Mouse (Mus musculus) hindbrain, embryonic 11.5 days (tissue): ENCODE measurements at regions not wholly inside any gene's neighbourhood (a gene's known extent, or its start where the extent isn't known, plus 50 kb on each side); places are given as distances from the start of the nearest gene placed in this dataset.

ENCODE experiments used
- ATAC-seq: fragments of 200-750 bp; cut with Nextera tagmentation; 2 replicates; pipeline ENCODE4 v1.8.0; 2017; ENCODE audit warnings: mild to moderate bottlenecking, moderate TSS enrichment, moderate library complexity; ENCODE audit not compliant: low FRiP score
- DNase-seq: peaks from one replicate; pipeline ENCODE4 v3.0.0-alpha.2; 2015; ENCODE audit warnings: low spot score
- H3K27ac ChIP-seq: fragments of 300-500 bp; sonication (generic); 2 replicates; pipeline ENCODE4 v1.5.1; 2014; ENCODE audit warnings: mild to moderate bottlenecking, low read depth, low read length
- H3K27me3 ChIP-seq: fragments of 300-500 bp; sonication (generic); 2 replicates; pipeline ENCODE4 v1.6.1; 2014; ENCODE audit warnings: mild to moderate bottlenecking, low read length, moderate library complexity, mixed read lengths; ENCODE audit not compliant: control insufficient read depth, insufficient read depth
- H3K36me3 ChIP-seq: fragments of 300-500 bp; sonication (generic); 2 replicates; pipeline ENCODE4 v1.6.1; 2014; ENCODE audit warnings: mild to moderate bottlenecking, low read length, moderate library complexity, mixed read lengths; ENCODE audit not compliant: control insufficient read depth, insufficient read depth
- H3K4me1 ChIP-seq: fragments of 300-500 bp; sonication (generic); replicated peaks from 2 replicates; pipeline ENCODE4 v1.6.1; 2014; ENCODE audit warnings: low read length, mixed read lengths; ENCODE audit not compliant: control insufficient read depth, insufficient read depth
- H3K4me2 ChIP-seq: fragments of 300-500 bp; sonication (generic); replicated peaks from 2 replicates; pipeline ENCODE4 v1.6.1; 2014; ENCODE audit warnings: mild to moderate bottlenecking, low read depth, low read length
- H3K4me3 ChIP-seq: fragments of 300-500 bp; sonication (generic); 2 replicates; pipeline ENCODE4 v1.5.1; 2014; ENCODE audit warnings: low read depth, low read length
- H3K9ac ChIP-seq: fragments of 300-500 bp; sonication (generic); 2 replicates; pipeline ENCODE4 v1.6.1; 2014; ENCODE audit warnings: low read depth, low read length
- H3K9me3 ChIP-seq: fragments of 300-500 bp; sonication (generic); 2 replicates; pipeline ENCODE4 v1.6.1; 2016; ENCODE audit warnings: low read length; ENCODE audit not compliant: control insufficient read depth
- WGBS: fragments of 180-500 bp; shearing (Covaris S2); extraction: QIAGEN DNeasy Blood & Tissue Kit; methylation state at CpG from one replicate; pipeline ENCODE4 v1.1.7; 2014; 5-methylcytosine and 5-hydroxymethylcytosine counted together

DNA sequence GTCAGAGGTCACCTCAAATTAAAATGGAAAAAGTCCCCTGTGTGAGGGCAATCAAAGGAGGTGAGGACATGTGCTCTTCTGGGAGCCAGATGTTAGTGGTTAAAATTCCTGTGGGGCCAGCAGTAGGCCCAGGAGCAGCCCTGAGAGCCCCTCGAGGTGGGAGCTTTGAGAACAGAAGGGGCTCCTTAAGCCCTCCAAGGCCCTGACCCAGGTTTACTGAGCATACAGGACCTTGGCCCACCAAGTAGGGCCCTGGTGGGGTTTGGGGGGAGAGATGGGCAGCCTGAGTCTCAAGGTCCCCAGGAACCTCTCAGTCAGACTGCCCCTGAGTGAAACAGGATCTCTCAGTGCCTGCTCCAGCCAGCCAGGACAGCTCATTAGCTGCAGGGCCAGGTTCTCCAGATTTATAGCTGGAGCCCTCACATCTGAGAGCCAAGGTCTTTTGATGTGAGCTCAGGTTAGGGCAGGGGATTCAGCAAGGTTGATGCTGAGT, 65.4 kb upstream of the Laptm4a start:
- Histone ChIP-seq H3K9ac (no peak overlapping the region), H3K27me3 (no peaks in the 10 kb centered on the region), H3K36me3 (no peaks in the 10 kb centered on the region), H3K27ac (no peak overlapping the region), H3K4me2 (no peak overlapping the region), H3K4me3 (no peak overlapping the region), H3K4me1 (peaks cover 2% of the 10 kb centered on the region; the same call in 1 of the 2 replicates), H3K9me3 (no peaks in the 10 kb centered on the region)
- 55% methylated on average over 1 of the region's 1 CpGs for WGBS
- DNase-seq (no peak), ATAC-seq (no peak)

- Histone ChIP-seq H3K4me3 (no peak overlapping the region), H3K36me3 (no peaks in the 10 kb centered on the region), H3K4me1 (peaks cover 2% of the 10 kb centered on the region; the same call in 1 of the 2 replicates), H3K9ac (no peak overlapping the region), H3K27ac (no peak overlapping the region), H3K27me3 (no peaks in the 10 kb centered on the region), H3K9me3 (no peaks in the 10 kb centered on the region), H3K4me2 (no peak overlapping the region)
- no peak for DNase-seq
- no peak for ATAC-seq
- WGBS: 40% methylated on average over 8 of the region's 8 CpGs
These were observed 64.2 kb upstream of the Laptm4a start for GRCm38 (mm10) chr12:8857308-8857707.

GRCm38 (mm10) chr12:8858748-8859147, 62.7 kb upstream of the Laptm4a start:
- Histone ChIP-seq H3K4me3 (no peak overlapping the region), H3K9me3 (no peaks in the 10 kb centered on the region), H3K9ac (no peak overlapping the region), H3K27me3 (no peaks in the 10 kb centered on the region), H3K4me2 (no peak overlapping the region), H3K27ac (no peak overlapping the region), H3K36me3 (no peaks in the 10 kb centered on the region), H3K4me1 (peaks cover 2% of the 10 kb centered on the region; the same call in 1 of the 2 replicates)
- DNase-seq (no peak), ATAC-seq (no peak)
- 89% methylated on average over 7 of the region's 7 CpGs for WGBS

GRCm38 (mm10) chr12:8859588-8859987, 61.9 kb upstream of the Laptm4a start:
- no peak overlapping the region for H3K27ac ChIP-seq
- no peak overlapping the region for H3K4me2 ChIP-seq
- 84% methylated on average over 4 of the region's 4 CpGs for whole genome bisulfite sequencing
- no peaks in the 10 kb centered on the region for H3K36me3 ChIP-seq
- H3K9me3 ChIP-seq: no peaks in the 10 kb centered on the region
- ATAC-seq: no peak
- no peak for DNase-seq
- H3K4me1 ChIP-seq: peaks cover 2% of the 10 kb centered on the region; the same call in 1 of the 2 replicates
- H3K27me3 ChIP-seq: no peaks in the 10 kb centered on the region
- no peak overlapping the region for H3K9ac ChIP-seq
- no peak overlapping the region for H3K4me3 ChIP-seq

DNA sequence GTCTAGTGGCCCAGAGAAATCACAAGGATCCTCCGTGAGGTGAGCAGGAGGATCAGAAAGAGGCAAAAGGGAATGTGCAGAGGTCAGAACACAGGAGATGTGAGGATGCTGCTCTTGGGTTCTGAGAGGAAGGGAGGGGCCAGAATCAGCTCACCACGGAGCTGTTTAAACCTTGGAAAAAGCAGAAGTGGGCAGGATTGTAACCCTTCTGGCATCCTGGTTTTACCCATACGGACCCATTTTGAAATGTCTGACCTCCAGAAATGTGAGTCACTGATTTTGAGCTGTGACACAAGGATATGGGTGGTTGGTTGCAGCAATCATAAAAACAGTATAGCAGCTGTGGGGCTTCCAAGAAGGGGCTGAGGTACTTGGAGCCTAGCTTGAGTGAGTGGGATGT, 56.6 kb upstream of the Laptm4a start:
- H3K27ac ChIP-seq: no peak overlapping the region
- H3K4me1 ChIP-seq: no peaks in the 10 kb centered on the region
- no peak overlapping the region for H3K4me2 ChIP-seq
- H3K9me3 ChIP-seq: no peaks in the 10 kb centered on the region
- no peaks in the 10 kb centered on the region for H3K27me3 ChIP-seq
- H3K36me3 ChIP-seq: no peaks in the 10 kb centered on the region
- H3K9ac ChIP-seq: no peak overlapping the region
- ATAC-seq (no peak), DNase-seq (no peak)
- no peak overlapping the region for H3K4me3 ChIP-seq
- 76% methylated on average over 3 of the region's 3 CpGs for WGBS

GRCm38 (mm10) chr12:8865250-8865649, 56.2 kb upstream of the Laptm4a start:
- no peaks in the 10 kb centered on the region for H3K36me3 ChIP-seq
- H3K9me3 ChIP-seq: no peaks in the 10 kb centered on the region
- no peaks in the 10 kb centered on the region for H3K4me1 ChIP-seq
- DNase-seq (no peak), ATAC-seq (no peak)
- no peak overlapping the region for H3K27ac ChIP-seq
- H3K27me3 ChIP-seq: no peaks in the 10 kb centered on the region
- H3K4me2 ChIP-seq: no peak overlapping the region
- 38% methylated on average over 1 of the region's 1 CpGs for WGBS
- H3K4me3 ChIP-seq: no peak overlapping the region
- H3K9ac ChIP-seq: no peak overlapping the region

DNA sequence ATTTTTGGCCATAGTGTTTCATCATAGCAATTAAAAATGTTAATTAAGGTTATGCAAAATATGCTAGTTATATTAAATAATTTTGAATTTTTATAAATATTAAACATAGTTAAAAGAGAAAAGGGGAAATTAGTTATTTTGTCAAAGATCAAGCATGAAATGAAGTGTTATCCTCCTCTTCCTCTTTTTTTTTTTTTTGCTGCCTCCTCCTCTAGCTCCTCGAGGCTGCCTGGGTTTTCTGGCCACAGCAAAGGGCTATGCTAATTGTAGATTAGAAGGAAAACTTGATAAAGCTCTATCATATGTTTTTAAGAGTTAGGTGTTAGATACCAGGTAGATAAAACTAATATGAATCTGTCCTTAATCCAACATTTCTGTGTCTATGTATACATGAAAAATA, 54.4 kb upstream of the Laptm4a start:
- Histone ChIP-seq H3K4me3 (no peak overlapping the region), H3K4me2 (no peak overlapping the region), H3K36me3 (no peaks in the 10 kb centered on the region), H3K9ac (no peak overlapping the region), H3K4me1 (no peaks in the 10 kb centered on the region), H3K27ac (no peak overlapping the region), H3K9me3 (no peaks in the 10 kb centered on the region), H3K27me3 (no peaks in the 10 kb centered on the region)
- no peak for DNase-seq
- no peak for ATAC-seq
- 59% methylated on average over 1 of the region's 1 CpGs for WGBS

- 67% methylated on average over 6 of the region's 6 CpGs for WGBS
- ATAC-seq: no peak
These were observed 52.8 kb upstream of the Laptm4a start for GRCm38 (mm10) chr12:8868690-8869089.

GRCm38 (mm10) chr12:8869190-8869589, 52.3 kb upstream of the Laptm4a start:
- no peaks in the 10 kb centered on the region for H3K27me3 ChIP-seq

More at GRCm38 (mm10) chr12:8868690-8869089, 52.8 kb upstream of the Laptm4a start:
- no peak for DNase-seq
- Histone ChIP-seq H3K4me2 (no peak overlapping the region), H3K27ac (no peak overlapping the region), H3K27me3 (no peaks in the 10 kb centered on the region), H3K36me3 (no peaks in the 10 kb centered on the region), H3K4me1 (no peaks in the 10 kb centered on the region), H3K9ac (no peak overlapping the region), H3K9me3 (no peaks in the 10 kb centered on the region), H3K4me3 (no peak overlapping the region)

More at GRCm38 (mm10) chr12:8869190-8869589, 52.3 kb upstream of the Laptm4a start:
- Histone ChIP-seq H3K4me1 (no peaks in the 10 kb centered on the region), H3K27ac (no peak overlapping the region), H3K9ac (no peak overlapping the region), H3K4me2 (no peak overlapping the region), H3K9me3 (no peaks in the 10 kb centered on the region), H3K4me3 (no peak overlapping the region), H3K36me3 (no peaks in the 10 kb centered on the region)
- ATAC-seq (no peak), DNase-seq (no peak)
- WGBS: 54% methylated on average over 1 of the region's 1 CpGs
